Comparison of ENCODE assay signal across 9 mouse cellular contexts in genomic region chr1:173420374-173420773, GRCm38 (mm10). TPM values are rescaled to one million over a fixed set of nuclear protein-coding genes. Genes with fewer than 3 reads are reported as not detected.
A peak's percentile ranks its signal among the peaks of the same experiment; 100 is the strongest.
DNase-seq lines count a peak whose midpoint lies in the region; ATAC-seq lines count a peak whose summit lies in the region.
"Had no signal": no experiment of that assay in that cellular context is flagged by ENCODE, and none has a peak within 500 bp of the region (broad histone marks: within the 10 kb centered on the region; RNA-seq: fewer than 3 reads in every experiment).

No protein-coding gene starts in this region.

- peak; percentile 83 for DNase-seq in 416B (ENCODE audit: low read depth)
- DNase-seq in CD4-positive helper T cell, adult 2 months (ENCODE audit: low read depth, low spot score), result peak; percentile 83
- peak; percentile 77 for DNase-seq in heart, embryonic 10.5 days (ENCODE audit: low spot score)
- peak; percentile 76 for DNase-seq in lung, postnatal 36 days
- no peak for DNase-seq in ovary, postnatal 36 days (ENCODE audit: low spot score)
- no peak for DNase-seq in limb, embryonic 10.5 days (ENCODE audit: low spot score)
- no peak for DNase-seq in cerebellum, postnatal 10 days

- no peak overlapping the region for H3K27ac ChIP-seq in heart, embryonic 10.5 days
- no peak overlapping the region for H3K27ac ChIP-seq in limb, embryonic 10.5 days
- H3K27ac ChIP-seq: midbrain, embryonic 12.5 days had no signal

- WGBS in heart, embryonic 10.5 days, result 69% methylated on average over 6 of the region's 6 CpGs
- WGBS in limb, embryonic 10.5 days, result 74% methylated on average over 6 of the region's 6 CpGs

- H3K4me3 ChIP-seq in heart, embryonic 10.5 days, result no peak overlapping the region
- no peak overlapping the region for H3K4me3 ChIP-seq in limb, embryonic 10.5 days
- H3K4me3 ChIP-seq: midbrain, embryonic 12.5 days had no signal

- no peaks in the 10 kb centered on the region for H3K36me3 ChIP-seq in heart, embryonic 10.5 days
- no peaks in the 10 kb centered on the region for H3K36me3 ChIP-seq in limb, embryonic 10.5 days

- H3K27me3 ChIP-seq in heart, embryonic 10.5 days (ENCODE audit: insufficient read depth, poor library complexity, severe bottlenecking), result no peaks in the 10 kb centered on the region
- H3K27me3 ChIP-seq in limb, embryonic 10.5 days (ENCODE audit: low read depth, poor library complexity, severe bottlenecking), result no peaks in the 10 kb centered on the region
- H3K27me3 ChIP-seq: midbrain, embryonic 12.5 days had no signal

- no peaks in the 10 kb centered on the region for H3K9me3 ChIP-seq in heart, embryonic 10.5 days
- no peaks in the 10 kb centered on the region for H3K9me3 ChIP-seq in limb, embryonic 10.5 days (replicated peaks)
- H3K9me3 ChIP-seq: midbrain, embryonic 12.5 days had no signal

- H3K4me1 ChIP-seq in heart, embryonic 10.5 days, result no peaks in the 10 kb centered on the region
- H3K4me1 ChIP-seq in limb, embryonic 10.5 days, result no peaks in the 10 kb centered on the region
- H3K4me1 ChIP-seq: midbrain, embryonic 12.5 days had no signal

- ATAC-seq in erythroblast, adult 5-6 weeks (replicated peaks; ENCODE audit: low FRiP score, poor library complexity, severe bottlenecking), result no peak

RNA-seq across cellular contexts. Expression of gene Cadm3, which starts 52.9 kb away (rescaled TPM):
- polyA plus RNA-seq in heart, embryonic 10.5 days (2016; fragmentation: Nextera tagmentation; extraction: Ambion mirVana), result 1.2 and 1.3 TPM in 2 replicates
- 0.29 and 0.49 TPM in 2 replicates for polyA plus RNA-seq in limb, embryonic 10.5 days (2016; fragmentation: Nextera tagmentation; extraction: Ambion mirVana)
- total RNA-seq in erythroblast, adult 5-6 weeks (2015; ENCODE audit: low replicate concordance), result 4.8 TPM in 1 of 2 replicates, not detected in the other
- 1.4 and 5.4 TPM in 2 replicates for total RNA-seq in erythroblast, adult 5-6 weeks (2017; ENCODE audit: low replicate concordance)

Comparison
In these comparisons a context has a peak if more than half of its experiments do, and no peak if none do; other contexts are left out.
1. DNase-seq: peak in 416B (single experiment), CD4-positive helper T cell, adult 2 months (single experiment), heart, embryonic 10.5 days (single experiment) and lung, postnatal 36 days (single experiment); none in ovary, postnatal 36 days (single experiment), limb, embryonic 10.5 days (single experiment) and cerebellum, postnatal 10 days (0 of 2).